Mouse (Mus musculus) ovary, adult 2 months (tissue): Measurements from ENCODE around the gene Adamts14. TPM values are rescaled to one million over a fixed set of nuclear protein-coding genes. Genes with fewer than 3 reads are reported as not detected.

ENCODE experiments used
- polyA plus RNA-seq: library from polyadenylated mRNA; depleted of rRNA; stranded (reverse); fragments of >200 nt; gene quantifications from 2 replicates; pipeline ENCODE4 v1.2.3, GENCODE M21; 2012; rRNA removed

The Adamts14 gene
- polyA plus RNA-seq = 3.5 and 4.4 TPM in 2 replicates

GRCm38 (mm10) chr10:61273081-61273843 lies at the start of gene Adamts14:
Gene Adamts14, minus strand, starts transcription at chr10:61273438.

GRCm38 (mm10) chr10:61297477-61297876 lies 24.2 kb upstream of the Adamts14 start, which contains the start of gene Prf1:
Gene Prf1, plus strand, starts transcription at chr10:61297833.

DNA sequence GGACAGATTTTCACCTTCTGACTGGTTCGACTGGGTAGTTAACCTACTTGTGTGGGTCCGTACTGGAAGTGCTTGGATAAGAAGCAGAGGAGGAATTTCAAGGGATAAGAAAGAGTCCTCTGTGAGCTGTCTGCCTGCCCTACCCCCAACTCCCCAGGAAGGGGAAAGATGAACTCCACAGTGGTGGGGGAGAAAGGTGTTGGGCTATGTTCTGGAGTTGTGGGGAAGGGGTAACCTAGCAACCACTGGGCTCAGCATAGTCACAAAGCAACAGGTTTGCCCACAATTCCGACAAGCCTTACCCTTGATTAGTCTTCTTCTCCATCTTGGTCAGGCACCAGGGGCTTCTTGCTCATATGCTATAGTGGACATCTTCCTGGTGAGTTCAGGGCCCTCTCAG lies 101.6 kb downstream of the Adamts14 start, which contains the start of gene Tbata:
Gene Tbata, plus strand, starts transcription at position 301 of the 400 bp plus-strand sequence.

DNA sequence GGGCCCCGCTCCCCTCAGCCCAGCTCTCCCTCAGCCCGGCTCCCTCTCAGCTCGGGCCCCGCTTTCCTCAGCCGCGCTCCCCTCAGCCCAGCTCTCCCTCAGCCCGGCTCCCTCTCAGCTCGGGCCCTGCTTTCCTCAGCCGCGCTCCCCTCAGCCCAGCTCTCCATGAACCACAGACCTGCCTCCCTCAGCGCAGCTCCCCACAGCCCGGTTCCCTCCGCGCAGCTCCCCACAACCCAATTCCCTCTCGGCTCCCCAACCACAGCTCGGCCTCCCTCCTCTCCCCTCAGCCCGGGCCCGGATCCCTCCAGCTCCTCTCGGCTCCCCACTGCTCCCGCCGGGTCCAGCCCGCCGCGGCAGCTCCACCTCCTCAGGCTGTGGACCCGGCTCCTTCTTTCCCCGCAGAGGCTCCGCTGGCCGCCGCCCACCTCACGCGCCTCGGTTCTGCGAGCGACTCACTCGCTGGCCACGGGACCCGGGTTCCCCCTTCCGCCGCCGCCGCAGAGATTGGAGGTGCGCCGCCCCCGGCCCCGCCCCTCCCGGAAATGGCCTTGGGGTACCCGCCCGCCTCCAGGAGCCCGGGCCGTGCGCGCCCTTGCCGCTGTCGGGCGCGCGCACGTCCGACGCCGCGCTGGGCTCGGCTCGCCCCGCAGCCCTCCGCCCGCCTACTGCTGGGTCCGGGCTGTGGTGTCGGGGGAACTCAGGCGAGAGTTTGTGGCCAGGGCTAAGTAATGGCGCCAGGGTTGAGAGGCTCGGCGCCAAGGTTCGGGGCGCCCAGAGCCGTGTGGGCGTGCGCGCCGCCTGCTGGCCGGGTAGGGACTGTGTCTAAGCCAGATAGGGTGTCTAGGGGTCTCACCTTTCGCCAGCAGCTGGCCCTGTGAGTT lies 125.8 kb downstream of the Adamts14 start, which contains the start of gene Sgpl1:
Gene Sgpl1, minus strand, starts transcription at position 547 of the 884 bp plus-strand sequence.

Other genes starting within 250 kb of the Adamts14 start
- gene Pcbd1, start 184.1 kb downstream of the Adamts14 start, polyA plus RNA-seq = 7.1 and 9.2 TPM in 2 replicates
- gene Sgpl1, start 125.7 kb downstream of the Adamts14 start, polyA plus RNA-seq = 33.5 and 37.6 TPM in 2 replicates
- gene Tbata, start 101.5 kb downstream of the Adamts14 start, polyA plus RNA-seq = 0.84 and 2.5 TPM in 2 replicates
- gene Prf1, start 24.4 kb upstream of the Adamts14 start, polyA plus RNA-seq = 0.55 and 0.77 TPM in 2 replicates
- gene Pald1, start 110.1 kb upstream of the Adamts14 start, polyA plus RNA-seq = 46.4 and 53.8 TPM in 2 replicates
- gene Nodal, start 144.5 kb upstream of the Adamts14 start, polyA plus RNA-seq = 0.12 TPM in 1 of 2 replicates, not detected in the other
- 92.2 and 125 TPM in 2 replicates for gene Eif4ebp2, start 179.2 kb upstream of the Adamts14 start, polyA plus RNA-seq
- gene Lrrc20, start 202.4 kb upstream of the Adamts14 start, polyA plus RNA-seq = 7.2 and 9.2 TPM in 2 replicates